Mouse (Mus musculus) limb, embryonic 11.5 days (tissue): ENCODE data around the gene Aqp9. TPM values are rescaled to one million over a fixed set of nuclear protein-coding genes. Genes with fewer than 3 reads are reported as not detected.

Experiments
- ATAC-seq: fragments of 200-750 bp; cut with Nextera tagmentation; 2 replicates; pipeline ENCODE4 v1.8.0; 2017; ENCODE audit warnings: low read depth; ENCODE audit not compliant: insufficient number of reproducible peaks, low FRiP score, low TSS enrichment
- DNase-seq: peaks from one replicate; pipeline ENCODE4 v3.0.0-alpha.2; 2015; ENCODE audit warnings: low spot score
- H3K27ac ChIP-seq: fragments of 300-500 bp; sonication (generic); replicated peaks from 2 replicates; pipeline ENCODE4 v1.5.1; 2014; ENCODE audit warnings: low read depth, mild to moderate bottlenecking, low read length
- H3K27me3 ChIP-seq: fragments of 300-500 bp; sonication (generic); 2 replicates; pipeline ENCODE4 v1.6.1; 2014; ENCODE audit warnings: mild to moderate bottlenecking, low read length, mixed read lengths; ENCODE audit not compliant: control insufficient read depth, insufficient read depth
- H3K36me3 ChIP-seq: fragments of 300-500 bp; sonication (generic); 2 replicates; pipeline ENCODE4 v1.6.1; 2014; ENCODE audit warnings: mild to moderate bottlenecking, low read length, moderate library complexity, mixed read lengths; ENCODE audit not compliant: control insufficient read depth, insufficient read depth
- H3K4me1 ChIP-seq: fragments of 300-500 bp; sonication (generic); 2 replicates; pipeline ENCODE4 v1.6.1; 2014; ENCODE audit warnings: low read length, mixed read lengths; ENCODE audit not compliant: control insufficient read depth, insufficient read depth
- H3K4me2 ChIP-seq: fragments of 300-500 bp; sonication (generic); 2 replicates; pipeline ENCODE4 v1.6.1; 2014; ENCODE audit warnings: low read depth, mild to moderate bottlenecking, moderate library complexity; ENCODE audit not compliant: severe bottlenecking
- H3K4me3 ChIP-seq: fragments of 300-500 bp; sonication (generic); 2 replicates; pipeline ENCODE4 v1.5.1; 2014; ENCODE audit warnings: low read depth, low read length
- H3K9ac ChIP-seq: fragments of 300-500 bp; sonication (generic); 2 replicates; pipeline ENCODE4 v1.6.1; 2014; ENCODE audit warnings: mild to moderate bottlenecking, low read length
- H3K9me3 ChIP-seq: fragments of 300-500 bp; sonication (generic); 2 replicates; pipeline ENCODE4 v1.6.1; 2016; ENCODE audit warnings: low read length; ENCODE audit not compliant: control insufficient read depth
- WGBS: fragments of 180-500 bp; shearing (Covaris S2); extraction: QIAGEN DNeasy Blood & Tissue Kit; methylation state at CpG from one replicate; pipeline ENCODE4 v1.1.7; 2014; 5-methylcytosine and 5-hydroxymethylcytosine counted together
- polyA plus RNA-seq: library from polyadenylated mRNA; unstranded; fragments of >200 nt; fragmentation: Nextera tagmentation; extraction: Ambion mirVana; gene quantifications from 2 replicates; pipeline ENCODE4 v1.2.1, GENCODE M21; 2014

Gene Aqp9
- polyA plus RNA-seq, 1 experiment from 2014 or later = not detected

GRCm38 (mm10) chr9:71113166-71113565 is 55.3 kb downstream of the Aqp9 start:
- H3K9ac ChIP-seq = no peak overlapping the region
- WGBS = 85% methylated on average over 6 of the region's 6 CpGs
- no peak overlapping the region for H3K4me3 ChIP-seq
- no peak overlapping the region for H3K4me2 ChIP-seq
- H3K36me3 ChIP-seq = no peaks in the 10 kb centered on the region
- ATAC-seq = no peak
- H3K27ac ChIP-seq = no peak overlapping the region
- H3K4me1 ChIP-seq = no peaks in the 10 kb centered on the region
- no peaks in the 10 kb centered on the region for H3K27me3 ChIP-seq
- no peaks in the 10 kb centered on the region for H3K9me3 ChIP-seq
- no peak for DNase-seq

DNA sequence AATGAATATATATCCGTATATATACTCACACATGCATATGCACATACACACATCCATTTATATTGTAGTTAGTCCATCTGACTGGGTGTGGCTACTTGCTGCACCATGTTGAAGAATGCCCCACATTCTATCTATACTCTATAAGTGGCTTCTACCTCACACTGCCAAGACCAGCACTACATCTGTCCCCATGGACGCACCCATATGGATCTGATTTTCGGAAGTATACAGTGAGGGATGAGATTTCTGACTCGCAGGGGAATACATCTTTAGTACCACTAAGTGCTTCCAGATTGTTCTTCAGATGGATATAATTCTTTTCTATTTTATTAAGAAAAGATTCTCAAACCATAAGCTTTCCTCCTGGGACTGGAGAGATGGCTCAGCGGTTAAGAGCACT is 65.0 kb downstream of the Aqp9 start:
- DNase-seq (no peak), ATAC-seq (no peak)
- no peaks in the 10 kb centered on the region for H3K4me1 ChIP-seq
- no peak overlapping the region for H3K27ac ChIP-seq
- no peaks in the 10 kb centered on the region for H3K27me3 ChIP-seq
- 74% methylated on average over 5 of the region's 5 CpGs for WGBS
- H3K9me3 ChIP-seq = no peaks in the 10 kb centered on the region
- no peak overlapping the region for H3K4me3 ChIP-seq
- H3K4me2 ChIP-seq = no peak overlapping the region
- no peaks in the 10 kb centered on the region for H3K36me3 ChIP-seq
- no peak overlapping the region for H3K9ac ChIP-seq

DNA sequence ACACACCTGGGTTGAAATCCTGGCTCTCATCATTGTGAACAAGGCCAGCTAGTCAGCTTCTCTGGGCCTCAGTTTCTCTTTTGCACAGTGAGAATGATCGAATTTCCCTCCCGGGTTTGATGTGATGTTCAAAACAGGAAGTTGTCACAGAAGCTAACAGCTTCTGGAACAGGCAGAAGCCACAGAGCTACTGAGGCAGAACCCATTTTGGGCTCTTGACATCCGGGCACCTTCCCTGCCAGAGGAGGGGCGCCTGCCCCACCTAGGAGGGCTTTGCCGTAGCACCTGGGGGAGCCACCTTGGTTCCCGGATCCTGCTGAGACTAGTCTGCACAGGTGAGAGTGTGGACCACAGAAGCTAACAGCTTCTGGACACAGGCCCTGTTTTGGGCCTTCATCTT is 74.4 kb downstream of the Aqp9 start:
- H3K27ac ChIP-seq = no peak overlapping the region
- no peak overlapping the region for H3K4me2 ChIP-seq
- ATAC-seq (no peak), DNase-seq (no peak)
- no peak overlapping the region for H3K4me3 ChIP-seq
- no peaks in the 10 kb centered on the region for H3K27me3 ChIP-seq
- no peaks in the 10 kb centered on the region for H3K36me3 ChIP-seq
- no peak overlapping the region for H3K9ac ChIP-seq
- no peaks in the 10 kb centered on the region for H3K4me1 ChIP-seq
- no peaks in the 10 kb centered on the region for H3K9me3 ChIP-seq
- WGBS = 87% methylated on average over 6 of the region's 6 CpGs

GRCm38 (mm10) chr9:71092038-71092437 is 76.4 kb downstream of the Aqp9 start:
- Histone ChIP-seq H3K4me2 (no peak overlapping the region), H3K9ac (no peak overlapping the region), H3K36me3 (no peaks in the 10 kb centered on the region), H3K9me3 (no peaks in the 10 kb centered on the region), H3K27me3 (no peaks in the 10 kb centered on the region), H3K4me3 (no peak overlapping the region), H3K27ac (no peak overlapping the region), H3K4me1 (no peaks in the 10 kb centered on the region)
- 82% methylated on average over 5 of the region's 5 CpGs for WGBS
- ATAC-seq (no peak), DNase-seq (peak; percentile 57)

GRCm38 (mm10) chr9:71079201-71079600 is 89.3 kb downstream of the Aqp9 start:
- DNase-seq (no peak), ATAC-seq (no peak)
- Histone ChIP-seq H3K36me3 (no peaks in the 10 kb centered on the region), H3K4me3 (no peak overlapping the region), H3K4me2 (no peak overlapping the region), H3K9me3 (no peaks in the 10 kb centered on the region), H3K27me3 (no peaks in the 10 kb centered on the region), H3K9ac (no peak overlapping the region), H3K4me1 (no peaks in the 10 kb centered on the region), H3K27ac (no peak overlapping the region)
- WGBS = 73% methylated on average over 7 of the region's 7 CpGs

DNA sequence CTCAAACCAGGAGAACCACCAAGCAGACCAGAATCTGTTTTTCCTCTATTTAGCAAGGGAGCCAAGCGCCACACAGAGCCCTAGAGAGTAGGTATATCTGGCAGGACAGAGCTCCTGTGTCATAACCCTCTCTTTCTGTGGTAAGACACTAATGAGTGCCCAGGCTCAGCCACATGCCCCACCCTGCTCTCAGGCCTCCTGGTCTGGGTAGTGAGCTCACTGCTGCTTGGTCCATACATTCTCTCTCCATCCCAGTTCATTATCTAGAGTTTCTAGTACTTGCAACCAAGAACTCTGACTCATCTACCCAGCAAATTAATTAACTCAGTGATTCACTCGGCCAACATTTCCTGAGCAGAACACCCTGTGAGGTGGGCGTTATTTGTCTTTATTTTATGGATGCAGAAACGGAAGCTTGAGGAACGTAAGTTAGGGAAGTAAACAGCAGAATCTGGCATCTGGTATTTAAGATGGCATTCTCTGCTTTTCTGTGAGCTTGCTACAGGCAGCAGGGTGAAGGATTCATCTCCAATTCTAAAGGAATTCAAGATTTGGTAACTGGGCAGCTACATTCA is 91.1 kb downstream of the Aqp9 start:
- H3K4me1 ChIP-seq = no peaks in the 10 kb centered on the region
- H3K4me2 ChIP-seq = no peak overlapping the region
- H3K27ac ChIP-seq = no peak overlapping the region
- DNase-seq = no peak
- no peaks in the 10 kb centered on the region for H3K36me3 ChIP-seq
- no peaks in the 10 kb centered on the region for H3K27me3 ChIP-seq
- ATAC-seq = no peak
- no peaks in the 10 kb centered on the region for H3K9me3 ChIP-seq
- 79% methylated on average over 5 of the region's 5 CpGs for WGBS
- H3K4me3 ChIP-seq = no peak overlapping the region
- H3K9ac ChIP-seq = no peak overlapping the region

DNA sequence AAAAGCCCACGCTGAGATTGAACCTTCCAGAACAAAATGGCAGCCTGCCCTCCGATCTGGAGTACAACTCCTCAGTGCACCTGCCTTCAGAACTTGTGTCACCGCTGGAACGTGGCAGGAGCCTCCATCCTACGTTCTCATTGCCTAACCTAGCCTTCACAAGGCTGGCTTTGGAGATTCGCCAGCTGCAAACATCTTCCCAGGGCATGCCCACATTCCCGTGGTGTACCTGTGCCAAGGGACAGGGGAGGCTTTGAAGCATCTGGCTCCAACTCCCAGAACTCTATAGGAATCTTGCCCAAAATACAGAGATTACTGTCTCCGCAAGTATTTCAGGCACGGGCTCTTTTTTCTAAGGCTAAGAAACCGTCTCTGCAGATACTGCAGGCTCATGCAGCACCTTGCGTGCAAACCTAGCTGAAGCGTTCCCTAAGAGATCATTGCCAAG is 92.3 kb downstream of the Aqp9 start:
- no peak overlapping the region for H3K4me3 ChIP-seq
- H3K4me1 ChIP-seq = no peaks in the 10 kb centered on the region
- 86% methylated on average over 12 of the region's 12 CpGs for WGBS
- H3K4me2 ChIP-seq = no peak overlapping the region
- DNase-seq = no peak
- H3K27me3 ChIP-seq = no peaks in the 10 kb centered on the region
- H3K9me3 ChIP-seq = no peaks in the 10 kb centered on the region
- no peak overlapping the region for H3K27ac ChIP-seq
- no peak overlapping the region for H3K9ac ChIP-seq
- no peaks in the 10 kb centered on the region for H3K36me3 ChIP-seq
- no peak for ATAC-seq

DNA sequence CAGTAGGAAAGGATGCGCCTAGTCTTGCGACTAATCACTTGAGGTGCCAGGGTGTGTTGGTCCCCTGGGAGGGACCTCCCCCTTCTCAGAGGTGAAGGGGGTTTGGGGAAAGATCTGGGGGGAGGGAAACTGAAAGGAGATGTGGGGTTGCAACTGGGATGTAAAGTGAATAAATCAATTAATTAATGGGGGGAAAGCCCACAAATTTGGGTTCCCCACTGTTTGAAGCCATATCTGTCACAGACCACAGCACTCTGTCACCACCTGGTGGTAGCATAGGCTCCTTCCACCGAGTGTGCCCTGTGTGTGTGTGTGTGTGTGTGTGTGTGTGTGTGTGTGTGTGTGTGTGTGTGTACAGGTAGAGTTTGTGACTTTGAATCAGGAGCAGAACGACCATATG is 94.7 kb downstream of the Aqp9 start:
- 58% methylated on average over 4 of the region's 4 CpGs for WGBS
- peak; percentile 53 for DNase-seq
- Histone ChIP-seq H3K36me3 (no peaks in the 10 kb centered on the region), H3K27ac (no peak overlapping the region), H3K4me3 (no peak overlapping the region), H3K9ac (no peak overlapping the region), H3K4me2 (no peak overlapping the region), H3K4me1 (0 out of 2 replicates have a peak, but pooled peaks cover 1% of the 10 kb centered on the region), H3K27me3 (no peaks in the 10 kb centered on the region), H3K9me3 (no peaks in the 10 kb centered on the region)
- no peak for ATAC-seq

DNA sequence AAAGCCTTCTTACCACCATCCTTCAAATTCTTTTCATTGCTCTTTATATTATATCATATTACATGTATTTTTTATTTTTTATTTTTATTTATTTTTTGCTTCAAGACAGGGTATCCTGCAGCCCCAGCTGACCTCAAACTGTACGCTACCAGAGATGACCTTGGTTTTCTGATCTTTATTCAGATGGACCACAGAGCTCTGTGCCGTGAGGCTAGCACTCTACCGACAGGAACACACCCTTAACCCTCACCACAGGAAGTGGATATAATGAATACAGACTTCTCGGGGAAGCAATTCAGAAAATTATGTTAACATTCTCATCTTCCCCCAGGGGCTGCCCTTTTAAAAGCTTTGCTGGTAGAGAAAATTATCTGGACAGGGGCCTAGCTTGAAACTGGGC is 95.4 kb downstream of the Aqp9 start:
- WGBS = 55% methylated on average over 4 of the region's 4 CpGs
- Histone ChIP-seq H3K36me3 (no peaks in the 10 kb centered on the region), H3K9ac (no peak overlapping the region), H3K4me2 (no peak overlapping the region), H3K4me1 (0 out of 2 replicates have a peak, but pooled peaks cover 2% of the 10 kb centered on the region), H3K9me3 (no peaks in the 10 kb centered on the region), H3K27ac (no peak overlapping the region), H3K4me3 (no peak overlapping the region), H3K27me3 (no peaks in the 10 kb centered on the region)
- DNase-seq (no peak), ATAC-seq (no peak)
